Mouse (Mus musculus): ENCODE measurements at regions not wholly inside any gene's neighbourhood (a gene's known extent, or its start where the extent isn't known, plus 50 kb on each side); places are given as distances from the start of the nearest gene placed in this dataset.
A peak's percentile ranks its signal among the peaks of the same experiment; 100 is the strongest.

DNA sequence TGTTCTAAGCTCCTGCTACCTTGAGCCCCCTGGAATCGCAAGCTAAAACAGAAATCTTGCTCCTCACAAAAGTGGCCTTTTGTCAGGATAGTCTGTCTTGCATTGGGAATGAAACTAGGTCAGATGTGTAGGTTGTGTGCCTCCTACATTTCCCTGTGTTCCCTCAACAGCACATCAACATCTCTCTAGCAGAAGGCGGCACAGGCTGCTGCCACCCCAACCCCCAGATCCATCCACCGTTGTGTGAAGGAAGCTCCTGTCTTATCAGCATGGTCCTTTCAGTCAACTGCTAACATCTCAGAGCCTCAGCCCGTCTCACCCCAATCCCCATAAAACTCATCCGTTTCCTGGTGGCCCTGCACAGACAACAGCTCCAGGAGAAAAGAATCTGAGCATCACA, 272.0 kb upstream of the Tbx3 start:
- no peak for DNase-seq (ENCODE audit: low spot score in 2 of 2)

DNA sequence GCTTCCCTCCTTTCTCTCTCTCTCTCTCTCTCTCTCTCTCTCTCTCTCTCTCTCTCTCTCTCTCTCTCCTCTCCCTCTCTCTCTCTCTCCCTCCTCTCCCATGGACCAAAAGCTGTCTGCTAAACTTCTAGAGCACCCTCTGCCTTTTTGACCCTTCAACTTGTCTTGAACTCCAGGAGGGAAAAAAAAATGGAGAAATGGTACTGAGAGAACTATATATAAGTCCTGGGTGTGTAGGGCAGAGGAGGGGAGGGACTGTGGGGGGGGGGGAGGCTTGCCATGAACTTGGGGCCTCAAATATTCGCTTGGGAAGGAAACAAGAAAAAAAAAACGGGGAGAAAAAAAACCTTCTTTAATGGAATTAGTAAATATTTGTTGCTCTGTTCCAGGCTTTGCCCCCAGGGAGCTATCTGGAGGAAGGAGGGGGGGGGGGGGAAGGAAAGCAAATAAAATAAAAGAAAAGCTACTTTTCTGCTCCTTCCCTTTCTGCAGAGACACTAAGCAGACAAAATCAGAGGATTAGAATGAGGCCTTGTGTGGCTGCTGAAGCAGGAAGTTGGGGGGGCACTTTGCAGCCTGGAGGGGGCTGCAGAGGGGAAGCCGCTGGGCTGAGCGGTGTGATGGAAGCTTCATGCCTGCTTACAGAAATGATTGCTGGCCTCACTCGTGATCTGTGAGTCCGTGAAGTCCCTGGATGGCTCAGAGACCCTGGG, 270.1 kb upstream of the Tbx3 start:
- DNase-seq (ENCODE audit: low spot score in 2 of 2): no peak

DNA sequence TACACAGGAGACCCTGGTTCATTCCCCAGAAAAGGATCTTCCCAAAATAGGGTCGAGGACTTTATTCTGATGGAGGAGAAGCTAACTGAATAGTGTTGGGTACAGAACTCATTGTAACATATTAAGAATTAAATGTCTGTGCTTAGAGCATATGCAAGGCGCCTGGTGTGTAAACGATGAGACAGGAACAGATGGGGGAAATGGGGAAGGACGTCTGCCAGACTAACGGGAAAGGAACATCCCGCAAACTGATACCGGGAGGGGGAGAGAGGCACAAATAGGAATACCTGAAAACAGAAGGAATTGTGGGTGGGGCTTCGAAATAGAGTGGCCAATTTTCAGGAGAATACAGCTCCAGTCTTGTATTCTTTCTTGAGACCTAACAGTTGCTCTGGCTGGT, 268.6 kb upstream of the Tbx3 start:
- no peak for DNase-seq (ENCODE audit: low spot score in 2 of 2)

DNA sequence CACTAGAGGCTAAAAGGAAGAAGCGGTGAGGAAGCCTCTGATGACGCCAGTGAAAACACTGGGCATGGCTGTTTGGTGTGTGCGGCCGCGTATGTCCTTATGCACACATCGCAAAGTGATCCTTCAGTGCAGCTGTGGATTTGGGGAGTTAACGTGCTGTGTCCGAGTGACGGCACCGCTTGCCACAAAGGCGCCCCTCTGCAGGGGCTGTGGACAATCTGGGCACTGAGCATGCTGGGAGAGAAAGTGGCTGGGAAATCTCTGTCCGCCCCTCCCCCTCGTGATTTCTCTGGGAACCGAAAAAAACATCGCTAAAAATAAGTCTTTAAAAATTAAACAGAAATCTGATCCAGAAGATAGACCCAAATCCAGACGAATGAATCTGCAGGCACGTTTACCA, 267.8 kb upstream of the Tbx3 start:
- DNase-seq (ENCODE audit: low spot score in 2 of 2): no peak

DNA sequence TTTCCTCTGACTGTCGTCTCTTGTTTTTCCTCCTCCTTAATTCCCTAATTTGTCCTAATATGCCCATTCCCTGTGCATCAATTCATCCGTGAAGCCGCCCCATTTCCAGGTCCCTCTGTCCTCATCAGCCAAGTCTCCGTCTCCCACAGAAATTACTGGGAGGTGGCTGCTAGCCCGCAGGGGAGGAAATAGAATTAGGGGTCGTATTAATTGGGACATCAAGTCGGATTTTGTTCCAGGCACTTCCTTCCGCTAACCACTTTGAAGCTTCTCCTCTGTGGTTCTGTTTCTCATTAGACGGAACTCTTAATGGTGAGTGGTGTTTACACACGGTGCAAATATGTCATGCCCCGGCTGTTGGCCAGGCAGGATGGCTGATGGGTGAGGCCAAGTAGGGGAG, 259.5 kb upstream of the Tbx3 start:
- no peak for DNase-seq (ENCODE audit: low spot score in 2 of 2)

DNA sequence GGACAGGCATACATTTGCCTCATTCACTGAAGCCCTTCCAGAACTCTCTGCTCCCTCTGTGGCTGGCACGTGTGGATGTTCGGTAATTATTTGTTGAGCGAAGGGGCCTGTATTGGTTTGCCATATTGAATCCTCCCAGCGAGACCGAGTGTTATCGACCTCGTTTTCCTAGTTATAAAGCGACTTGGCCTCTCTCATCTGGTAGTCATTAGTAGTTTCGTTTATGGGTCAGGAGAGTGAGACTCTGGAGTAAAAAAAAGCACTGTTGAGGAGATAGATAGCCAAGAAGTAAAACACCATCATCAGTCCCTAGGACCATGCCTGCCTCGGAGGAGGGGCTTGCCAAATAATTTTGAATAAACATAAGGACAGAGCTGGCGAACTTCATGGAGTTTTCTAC, 254.6 kb upstream of the Tbx3 start:
- DNase-seq (ENCODE audit: low spot score in 2 of 2): no peak

DNA sequence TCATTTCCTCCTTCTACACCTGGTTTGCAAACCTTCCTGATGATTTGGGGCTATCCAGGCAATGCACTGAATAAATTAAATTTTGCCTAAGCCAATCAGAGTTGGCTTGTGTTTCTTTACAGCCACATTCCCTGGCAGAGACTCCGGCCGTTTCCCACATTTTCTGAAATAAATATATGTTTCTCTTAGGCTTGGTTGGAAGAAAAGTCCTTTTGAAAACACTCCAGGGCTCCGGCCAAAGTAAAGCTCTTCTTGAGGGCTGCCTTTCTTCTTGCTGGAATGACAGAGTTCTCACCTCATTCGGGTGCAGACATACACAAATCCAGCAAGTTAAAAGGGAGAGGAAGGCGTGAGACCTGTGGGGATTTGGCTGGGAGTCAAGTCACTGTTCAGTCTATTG, 252.0 kb upstream of the Tbx3 start:
- no peak for DNase-seq (ENCODE audit: low spot score in 2 of 2)

DNA sequence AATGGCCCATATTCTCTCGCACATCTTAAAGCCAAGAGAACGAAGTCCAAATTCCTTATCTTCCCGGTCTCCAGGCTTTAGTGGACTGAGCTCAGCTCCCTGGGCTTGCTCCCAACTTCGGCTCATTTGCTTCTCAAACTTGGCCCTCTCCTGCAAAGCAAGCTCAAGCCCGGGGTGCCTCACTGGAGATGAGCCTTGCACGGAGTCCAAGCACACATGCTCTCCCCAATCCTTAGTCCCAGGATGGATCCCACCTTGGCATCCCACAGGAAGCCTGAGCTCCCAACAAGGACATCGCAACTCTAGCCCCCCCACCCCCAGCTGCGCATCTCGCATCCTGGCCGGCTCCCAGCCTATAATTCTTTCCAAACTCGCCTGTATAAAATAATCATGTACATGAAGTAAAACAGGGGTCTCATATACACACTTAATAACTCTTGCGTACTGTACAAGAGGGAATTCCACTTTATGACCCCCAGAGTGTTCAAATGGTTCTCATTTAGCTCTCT, 242.9 kb upstream of the Tbx3 start:
- DNase-seq (ENCODE audit: low spot score in 2 of 2): peak; percentile 77 to 78

DNA sequence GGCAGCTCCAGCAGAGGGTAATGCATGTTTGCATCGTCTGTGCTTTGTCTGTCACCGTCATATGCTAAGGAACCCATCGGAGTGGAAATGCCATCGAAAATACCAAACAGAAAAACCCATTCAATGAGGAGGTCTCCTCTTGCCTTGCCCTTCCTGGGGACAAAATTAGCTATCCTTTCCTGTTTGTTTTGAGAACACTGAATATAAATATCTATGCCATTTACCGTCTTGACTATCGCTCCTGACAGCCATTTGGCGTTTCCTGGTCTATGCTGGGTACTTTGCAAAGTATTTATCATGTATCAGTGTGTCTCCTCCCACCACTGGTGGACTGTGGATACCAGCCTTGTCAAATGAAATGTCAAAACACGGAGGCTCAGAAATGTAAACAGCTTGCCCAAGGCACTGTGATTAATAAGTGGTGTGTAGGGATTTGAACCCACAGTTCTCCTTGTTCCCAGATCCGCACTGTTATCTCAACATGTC, 239.2 kb upstream of the Tbx3 start:
- DNase-seq (ENCODE audit: low spot score in 2 of 2): no peak

DNA sequence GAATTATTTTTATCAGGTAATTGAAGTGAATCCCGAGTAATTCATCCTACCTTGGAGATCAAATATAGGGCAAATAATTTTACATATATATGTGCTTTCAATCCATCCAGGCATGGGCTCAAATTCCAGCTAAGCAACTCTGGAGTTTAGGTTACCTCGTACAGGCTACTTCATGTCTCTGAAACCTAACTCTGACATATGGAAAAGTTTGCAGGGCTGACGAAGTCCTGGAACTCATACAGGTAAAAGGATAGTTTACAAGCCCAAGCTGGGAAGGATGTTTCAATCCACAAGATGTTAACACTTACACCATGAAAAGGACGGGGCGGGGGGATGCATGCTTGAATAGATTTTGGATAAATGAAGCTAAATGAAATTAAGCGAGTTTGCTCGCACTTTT, 235.9 kb upstream of the Tbx3 start:
- no peak for DNase-seq (ENCODE audit: low spot score in 2 of 2)

DNA sequence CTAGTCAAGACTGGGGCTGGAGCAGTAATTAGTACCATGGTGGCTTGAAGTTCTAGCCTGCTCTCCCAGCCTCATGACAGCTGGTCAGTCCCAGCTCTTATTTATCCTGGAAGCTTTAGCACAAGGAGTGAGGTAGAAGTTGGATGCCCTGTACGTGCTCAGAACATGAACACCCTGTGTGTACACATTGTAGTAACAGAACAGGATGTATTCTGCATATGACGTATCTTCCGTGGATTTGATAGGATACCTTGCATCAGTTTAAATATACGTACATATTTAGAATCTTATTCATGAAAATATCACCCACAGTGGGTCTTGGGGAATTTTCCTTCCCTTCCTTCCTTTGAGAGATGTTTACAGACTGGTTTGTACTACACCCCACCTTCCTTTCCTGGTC, 222.0 kb upstream of the Tbx3 start:
- no peak for DNase-seq (ENCODE audit: low spot score in 2 of 2)

DNA sequence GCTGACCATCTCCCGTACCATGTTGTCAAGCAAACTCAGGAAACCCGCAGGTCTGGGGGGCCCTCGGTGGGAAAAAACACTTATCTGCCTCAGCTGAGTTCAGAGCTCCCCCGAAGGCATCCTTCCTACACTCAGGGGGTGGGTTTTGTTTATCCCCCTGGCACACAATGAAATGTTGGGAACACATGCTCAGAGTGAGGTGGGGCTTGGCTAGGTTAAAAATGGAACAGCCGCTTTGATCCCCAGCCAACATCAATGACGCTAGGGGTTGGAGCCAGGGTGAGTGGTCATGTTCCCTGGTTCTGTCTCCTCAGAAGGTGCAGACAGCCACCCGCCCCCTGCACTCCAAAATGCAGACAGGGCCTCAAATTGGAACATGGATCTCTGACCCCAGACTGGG, 221.3 kb upstream of the Tbx3 start:
- no peak for DNase-seq (ENCODE audit: low spot score in 2 of 2)

DNA sequence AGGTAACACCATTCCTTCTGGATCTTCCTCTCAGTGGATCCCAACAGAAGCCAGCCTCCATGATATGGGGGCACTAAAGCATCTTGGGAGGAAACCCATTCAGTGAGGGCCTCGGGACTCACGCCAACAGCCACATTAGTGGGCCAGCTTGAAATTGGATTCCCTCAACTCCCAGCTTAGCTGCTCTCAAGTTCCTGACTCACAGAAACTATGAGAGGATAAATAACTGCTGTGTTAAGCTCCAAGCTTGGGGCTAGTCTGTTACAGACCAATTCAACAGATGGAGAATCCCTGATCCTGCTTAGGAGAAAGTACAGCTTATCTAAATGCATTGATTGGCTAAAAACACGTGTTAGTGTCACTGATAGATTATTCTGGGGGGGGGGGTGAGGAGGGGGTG, 210.7 kb upstream of the Tbx3 start:
- DNase-seq (ENCODE audit: low spot score in 2 of 2): no peak

DNA sequence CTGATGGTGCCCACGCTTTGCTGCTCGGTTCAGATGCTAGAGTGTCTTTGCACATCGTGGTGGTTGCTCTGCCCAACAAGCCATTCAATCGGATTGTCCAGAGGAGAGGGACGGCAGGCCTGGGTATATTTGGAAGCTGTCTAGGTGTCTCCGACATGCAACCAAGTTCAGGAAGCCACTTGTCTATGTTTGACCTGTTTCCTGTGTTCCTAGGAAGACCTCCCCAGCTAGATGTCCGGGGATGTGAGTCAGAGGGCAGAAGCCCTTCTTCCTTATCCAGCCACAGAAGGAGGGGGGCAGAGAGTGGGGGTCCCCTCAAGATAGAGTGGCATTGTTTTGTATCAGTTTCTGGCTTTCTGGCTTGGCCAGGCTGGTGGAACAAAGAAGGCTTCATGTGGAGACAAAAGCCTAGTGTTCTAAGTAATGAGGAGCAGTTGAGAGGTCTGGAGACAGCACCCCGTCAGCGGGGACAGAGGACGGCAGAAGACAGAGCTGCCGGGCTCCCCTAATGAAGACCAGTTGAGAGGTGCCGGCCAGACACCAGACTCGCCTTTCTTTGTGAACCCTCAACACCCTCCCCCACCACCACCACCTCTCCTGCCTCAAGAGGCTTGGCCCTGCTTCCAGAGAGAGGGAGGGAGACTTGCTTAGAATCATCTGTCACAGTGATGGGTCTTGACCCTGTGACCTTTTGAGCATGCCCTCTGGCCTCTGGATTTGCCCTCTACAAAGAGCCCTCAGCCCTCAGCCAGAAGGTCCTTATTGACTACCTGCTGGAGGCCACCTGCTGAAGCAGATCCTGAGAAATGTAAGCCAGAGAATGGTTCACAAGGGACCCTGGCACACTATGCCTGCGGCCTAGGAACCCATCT, 207.6 kb upstream of the Tbx3 start:
- no peak for DNase-seq (ENCODE audit: low spot score in 2 of 2)

DNA sequence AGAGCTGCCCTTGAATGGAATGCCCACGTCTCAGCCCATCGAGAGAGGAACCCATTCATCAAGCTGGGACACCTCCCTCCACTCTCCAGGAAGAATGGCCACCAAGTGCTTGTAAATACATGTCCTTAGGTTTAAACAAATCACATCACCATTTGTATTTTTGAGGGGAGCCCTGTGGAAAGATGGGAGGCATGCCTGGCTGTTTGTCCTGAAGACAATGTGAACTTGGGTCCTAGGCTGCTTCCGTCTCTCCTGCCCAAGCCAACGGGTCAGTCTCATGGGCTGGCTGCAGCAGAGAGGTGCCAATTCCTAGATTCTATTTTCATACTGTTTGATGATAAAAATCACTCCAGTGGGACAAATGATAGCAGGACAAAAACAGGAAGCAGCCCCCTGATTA, 205.9 kb upstream of the Tbx3 start:
- no peak for DNase-seq (ENCODE audit: low spot score in 2 of 2)

DNA sequence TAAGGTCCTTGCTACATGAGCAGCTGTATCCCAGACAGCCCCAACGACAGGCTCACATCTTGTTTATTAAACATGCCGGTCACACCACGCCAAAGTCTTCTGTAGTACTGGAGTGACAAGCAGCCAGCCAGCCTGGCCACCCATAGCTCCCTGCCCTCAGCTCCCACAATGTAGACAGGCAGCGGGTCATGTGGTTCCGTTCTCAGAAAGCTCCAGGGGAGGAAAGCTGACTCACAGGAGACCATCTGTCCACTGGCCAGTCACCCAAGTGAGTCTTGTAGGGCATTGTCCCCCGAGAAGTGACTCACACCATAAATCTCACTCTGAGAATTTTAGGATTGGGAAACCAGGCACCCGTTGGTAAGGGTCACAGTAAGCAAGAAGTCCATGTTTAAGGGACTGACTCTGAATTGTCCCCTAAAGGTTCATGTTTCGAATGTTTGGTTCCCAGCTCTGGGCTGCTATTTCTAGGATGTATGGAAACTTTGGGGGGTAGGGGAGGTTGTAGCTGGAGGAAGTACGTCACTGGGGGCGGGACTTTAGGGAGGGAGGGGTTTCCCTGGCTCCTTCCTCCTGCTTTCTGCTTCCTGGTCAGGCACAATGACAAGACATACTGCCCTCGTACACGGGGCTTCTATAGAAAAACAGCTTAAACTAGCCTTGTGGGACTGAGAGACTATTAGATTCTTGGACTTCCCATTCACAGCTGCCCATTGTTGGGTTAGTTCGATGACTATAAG, 203.0 kb upstream of the Tbx3 start:
- DNase-seq (ENCODE audit: low spot score in 2 of 2): no peak

DNA sequence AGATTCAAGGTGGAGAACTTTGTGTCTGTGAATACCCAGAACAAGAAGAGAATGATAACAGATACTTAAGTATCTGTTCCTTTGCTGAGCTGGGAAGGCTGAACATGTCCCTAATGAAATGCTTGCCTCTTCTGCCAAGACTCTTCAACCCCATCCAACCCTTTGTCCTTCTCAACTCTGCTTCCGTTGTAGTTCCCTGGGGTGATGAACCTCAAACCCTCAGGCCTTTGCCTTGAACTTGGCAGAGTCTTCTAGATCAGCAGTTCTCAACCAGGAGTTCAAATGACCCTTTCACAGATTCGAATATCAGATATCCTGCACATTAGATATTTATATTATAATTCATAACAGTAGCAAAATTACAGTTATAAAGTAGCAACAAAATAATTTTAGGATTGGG, 192.5 kb upstream of the Tbx3 start:
- no peak for DNase-seq (ENCODE audit: low spot score in 2 of 2)

DNA sequence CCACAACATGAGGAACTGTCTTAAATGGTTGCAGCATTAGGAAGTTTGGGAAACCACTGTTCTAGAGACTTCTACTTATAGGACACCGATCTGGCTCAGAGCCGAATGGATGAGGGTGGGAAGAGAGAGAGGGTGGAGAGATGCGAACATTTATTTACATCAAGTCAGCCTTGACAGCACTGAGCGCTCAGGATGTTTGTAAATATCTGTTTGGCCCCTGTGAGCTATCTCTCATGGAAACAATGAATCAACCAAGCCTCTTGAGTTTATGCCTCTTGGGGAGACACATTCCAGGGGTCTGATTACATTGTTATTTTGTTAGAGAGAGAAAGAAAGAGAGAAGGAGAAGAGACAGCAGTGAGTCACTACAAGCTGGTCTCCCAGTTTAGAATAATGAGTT, 192.1 kb upstream of the Tbx3 start:
- no peak for DNase-seq (ENCODE audit: low spot score in 2 of 2)

DNA sequence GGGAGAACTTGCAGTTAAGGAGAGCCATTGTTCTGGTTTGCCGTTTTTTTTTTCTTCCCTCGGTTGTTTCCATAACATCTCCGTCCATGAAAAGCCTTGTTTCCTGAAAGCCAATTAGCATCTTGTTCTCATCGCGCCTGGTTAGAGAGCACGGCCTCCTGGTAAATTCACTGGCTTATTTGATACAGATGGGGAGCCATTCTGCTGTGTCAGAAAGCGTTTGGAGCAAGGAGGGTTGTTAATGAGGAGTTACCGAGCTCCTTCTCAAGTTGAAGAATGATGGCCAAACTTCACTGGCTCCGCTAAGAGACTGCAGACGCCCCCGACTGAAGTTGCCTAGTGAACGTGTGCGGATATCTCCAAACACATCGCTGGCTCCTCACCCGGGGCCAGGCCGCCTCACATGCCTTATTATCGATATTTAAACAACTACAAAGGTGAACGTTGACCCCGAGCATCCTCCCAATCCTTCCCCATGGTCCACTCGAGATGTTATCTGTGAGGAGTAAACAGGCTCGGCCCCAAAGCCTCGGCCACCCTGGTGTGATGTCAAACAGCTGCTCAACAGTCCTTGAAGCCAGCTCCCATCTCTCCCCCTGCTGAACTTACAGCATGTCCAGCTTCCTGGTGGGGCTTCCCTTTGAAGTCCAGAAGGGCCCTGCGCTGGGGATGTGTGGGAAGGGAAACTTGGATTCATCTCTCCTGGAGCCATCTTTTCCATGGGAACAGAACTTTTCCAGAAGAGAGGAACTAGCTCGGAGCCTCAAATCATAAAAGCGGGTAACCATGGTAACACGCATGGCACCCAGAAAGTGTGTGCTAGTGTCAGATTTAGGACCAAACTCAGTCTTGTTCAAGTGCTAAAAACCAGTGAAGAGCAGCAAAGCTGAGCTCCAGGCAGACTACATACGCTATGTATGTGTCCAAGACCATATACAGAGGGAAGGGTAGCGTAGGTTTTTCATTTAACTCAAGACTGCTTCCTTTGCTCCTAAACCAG, 190.0 kb upstream of the Tbx3 start:
- DNase-seq (ENCODE audit: low spot score in 2 of 2): peak; percentile 33 to 62

DNA sequence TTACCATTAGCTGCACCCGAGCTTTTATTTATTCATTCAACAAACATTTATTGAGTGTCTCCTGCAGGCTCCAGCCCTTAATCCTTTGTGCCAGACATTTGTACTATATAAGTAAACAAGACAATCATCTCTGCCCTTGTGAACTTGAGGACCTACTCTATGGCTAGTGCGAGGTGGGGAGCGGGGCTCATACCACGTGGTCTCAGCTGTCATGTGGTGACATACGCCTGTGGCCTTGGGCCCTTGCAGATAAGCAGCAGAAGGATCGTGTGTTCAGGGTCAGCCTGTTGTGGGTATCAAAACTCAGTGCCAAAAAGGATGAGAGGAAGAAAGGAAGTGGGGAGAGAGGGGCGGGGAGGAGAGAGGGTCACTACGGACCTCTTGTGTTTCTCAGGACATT, 186.8 kb upstream of the Tbx3 start:
- no peak for DNase-seq (ENCODE audit: low spot score in 2 of 2)

DNA sequence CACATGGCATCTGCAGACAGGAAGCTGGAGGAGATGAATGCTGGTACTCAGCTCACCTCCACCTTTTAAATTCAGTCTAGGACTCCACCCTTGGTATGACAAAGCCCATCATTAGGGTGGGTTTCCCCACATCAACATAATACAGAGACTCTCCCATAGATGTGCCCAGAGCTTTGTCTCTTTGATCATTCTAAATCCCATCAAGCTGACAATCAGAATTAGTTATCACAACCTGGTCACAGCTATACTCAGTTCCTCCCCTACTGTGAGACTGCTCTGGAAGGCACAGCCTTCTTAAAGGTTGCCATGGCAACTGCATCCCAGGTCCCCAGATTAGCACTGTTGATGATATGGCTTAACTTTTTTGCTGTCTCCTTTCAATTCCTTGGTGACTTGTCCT, 184.3 kb upstream of the Tbx3 start:
- no peak for DNase-seq (ENCODE audit: low spot score in 2 of 2)

Measured in urinary bladder, postnatal 4 days (tissue).